Comparison of ENCODE assay signal across 11 mouse cellular contexts in the genomic region with DNA sequence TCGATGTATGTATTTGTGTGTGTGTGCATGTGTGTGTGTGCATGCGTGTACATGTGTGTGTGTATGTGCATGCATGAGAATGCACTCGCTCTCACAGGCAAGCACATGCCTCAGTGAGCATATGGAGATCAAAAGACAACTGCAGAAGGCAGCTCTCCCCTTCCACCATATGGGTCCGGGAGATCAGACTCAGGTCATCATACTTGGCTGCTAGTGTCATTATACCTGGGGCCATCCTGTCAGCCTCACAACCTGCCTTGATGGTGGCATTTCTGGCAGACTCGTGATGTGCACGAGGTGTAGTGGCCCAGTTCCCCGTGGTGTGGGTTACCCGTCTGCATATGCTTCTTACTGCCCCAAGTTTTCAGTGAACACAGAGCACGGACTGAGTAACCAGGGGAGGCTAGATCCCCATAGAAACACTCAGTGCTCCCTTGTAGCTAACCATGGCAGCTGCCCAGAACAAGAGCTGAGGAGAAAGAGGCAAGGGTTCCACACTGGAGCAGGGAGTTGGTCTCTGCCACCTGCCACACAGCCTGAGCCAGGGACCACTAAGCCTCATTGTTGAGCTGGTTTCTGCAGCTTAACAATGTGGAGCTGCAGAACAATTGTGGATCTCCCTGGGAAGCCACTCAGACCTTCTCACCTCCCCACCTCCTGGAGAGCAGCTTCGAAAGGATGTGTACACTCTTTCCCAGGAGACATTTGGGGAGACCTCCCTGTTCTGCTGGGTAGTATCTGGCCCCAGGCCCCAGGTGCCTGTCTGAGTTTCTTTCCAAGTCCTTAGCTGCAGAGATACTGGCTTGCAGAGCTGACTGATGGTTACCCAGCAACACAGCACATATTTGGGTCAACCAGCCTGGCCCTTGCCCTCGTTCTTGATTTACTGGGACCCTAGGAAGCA.
A peak's percentile ranks its signal among the peaks of the same experiment; 100 is the strongest.
DNase-seq lines count a peak whose midpoint lies in the region; ATAC-seq and TF ChIP-seq lines count a peak whose summit lies in the region.
"Had no signal": no experiment of that assay in that cellular context is flagged by ENCODE, and none has a peak within 500 bp of the region (broad histone marks: within the 10 kb centered on the region; RNA-seq: fewer than 3 reads in every experiment).

No protein-coding gene starts in this region.

- H3K27ac ChIP-seq in midbrain, embryonic 10.5 days (replicated peaks) = peak overlapping the region; percentile 57; the same call in 1 of the 2 replicates
- no peak overlapping the region for H3K27ac ChIP-seq in midbrain, embryonic 11.5 days (ENCODE audit: low read depth, low read length)
- peak overlapping the region; percentile 71 for H3K27ac ChIP-seq in hindbrain, postnatal 0 days
- H3K27ac ChIP-seq: lung, embryonic 15.5 days had no signal

- DNase-seq in midbrain, embryonic 10.5 days (ENCODE audit: low spot score) = no peak
- no peak for DNase-seq in midbrain, embryonic 11.5 days (ENCODE audit: low spot score, missing footprints)
- DNase-seq in cerebellum, postnatal 14 days = peak; percentile 77 to 81
- peak; percentile 74 for DNase-seq in hindbrain, postnatal 0 days (ENCODE audit: low spot score)
- DNase-seq in ovary, postnatal 14 days (ENCODE audit: low spot score) = no peak
- no peak for DNase-seq in kidney, adult 11 months
- no peak for DNase-seq in kidney, postnatal 4 days
- DNase-seq: right cerebral cortex, adult 18-20 months; thymus, postnatal 4 days had no signal

- H3K9me3 ChIP-seq in midbrain, embryonic 10.5 days (replicated peaks) = no peaks in the 10 kb centered on the region
- no peaks in the 10 kb centered on the region for H3K9me3 ChIP-seq in midbrain, embryonic 11.5 days (ENCODE audit: control insufficient read depth, low read length)
- H3K9me3 ChIP-seq in hindbrain, postnatal 0 days (ENCODE audit: low read length) = no peaks in the 10 kb centered on the region
- H3K9me3 ChIP-seq: lung, embryonic 15.5 days had no signal

- H3K36me3 ChIP-seq in midbrain, embryonic 10.5 days = no peaks in the 10 kb centered on the region
- H3K36me3 ChIP-seq in midbrain, embryonic 11.5 days (ENCODE audit: control insufficient read depth, insufficient read depth, low read length) = no peaks in the 10 kb centered on the region
- no peaks in the 10 kb centered on the region for H3K36me3 ChIP-seq in hindbrain, postnatal 0 days (ENCODE audit: insufficient read depth, low read length)
- H3K36me3 ChIP-seq: lung, embryonic 15.5 days had no signal

- peaks cover 52% of the 10 kb centered on the region for H3K4me1 ChIP-seq in midbrain, embryonic 10.5 days
- peaks cover 15% of the 10 kb centered on the region for H3K4me1 ChIP-seq in midbrain, embryonic 11.5 days (ENCODE audit: control insufficient read depth, insufficient read depth, low read length)
- H3K4me1 ChIP-seq in hindbrain, postnatal 0 days (ENCODE audit: insufficient read depth, low read length) = peaks cover 32% of the 10 kb centered on the region

- no peak overlapping the region for H3K9ac ChIP-seq in midbrain, embryonic 11.5 days (ENCODE audit: low read length)
- H3K9ac ChIP-seq in hindbrain, postnatal 0 days (replicated peaks; ENCODE audit: low read length) = no peak overlapping the region
- H3K9ac ChIP-seq: lung, embryonic 15.5 days had no signal

- no peak overlapping the region for H3K4me2 ChIP-seq in midbrain, embryonic 11.5 days
- no peak overlapping the region for H3K4me2 ChIP-seq in hindbrain, postnatal 0 days (ENCODE audit: low read depth, low read length)
- H3K4me2 ChIP-seq: heart, embryonic 11.5 days; lung, embryonic 15.5 days had no signal

- H3K4me3 ChIP-seq in midbrain, embryonic 10.5 days = no peak overlapping the region
- H3K4me3 ChIP-seq in midbrain, embryonic 11.5 days (ENCODE audit: low read depth, low read length) = no peak overlapping the region
- H3K4me3 ChIP-seq in hindbrain, postnatal 0 days (ENCODE audit: low read length) = no peak overlapping the region
- H3K4me3 ChIP-seq: lung, embryonic 15.5 days had no signal

- no peak for ATAC-seq in midbrain, embryonic 11.5 days (ENCODE audit: low FRiP score)
- peak; percentile 85 for ATAC-seq in hindbrain, postnatal 0 days

- peaks cover 32% of the 10 kb centered on the region for H3K27me3 ChIP-seq in midbrain, embryonic 10.5 days (ENCODE audit: low read depth, poor library complexity, severe bottlenecking)
- no peaks in the 10 kb centered on the region for H3K27me3 ChIP-seq in midbrain, embryonic 11.5 days (ENCODE audit: control insufficient read depth, insufficient read depth, low read length)
- no peaks in the 10 kb centered on the region for H3K27me3 ChIP-seq in hindbrain, postnatal 0 days (ENCODE audit: insufficient read depth, low read length)
- H3K27me3 ChIP-seq: lung, embryonic 15.5 days had no signal

- TF ChIP-seq CTCF in hindbrain, postnatal 0 days (IDR thresholded peaks at IDR 0.05; ENCODE audit: low read depth) = no peak

- 54% methylated on average over 11 of the region's 11 CpGs for WGBS in midbrain, embryonic 10.5 days
- 53% methylated on average over 11 of the region's 11 CpGs for whole genome bisulfite sequencing in midbrain, embryonic 11.5 days
- WGBS in hindbrain, postnatal 0 days = 39% methylated on average over 11 of the region's 11 CpGs

Comparison
In these comparisons a context has a peak if more than half of its experiments do, and no peak if none do; other contexts are left out.
1. DNase-seq: peak in cerebellum, postnatal 14 days (2 of 2) and hindbrain, postnatal 0 days (single experiment); none in midbrain, embryonic 10.5 days (single experiment), midbrain, embryonic 11.5 days (single experiment), ovary, postnatal 14 days (single experiment), kidney, adult 11 months (single experiment) and kidney, postnatal 4 days (0 of 2).